ENCODE assay signal across 10 mouse cellular contexts in the genomic region with DNA sequence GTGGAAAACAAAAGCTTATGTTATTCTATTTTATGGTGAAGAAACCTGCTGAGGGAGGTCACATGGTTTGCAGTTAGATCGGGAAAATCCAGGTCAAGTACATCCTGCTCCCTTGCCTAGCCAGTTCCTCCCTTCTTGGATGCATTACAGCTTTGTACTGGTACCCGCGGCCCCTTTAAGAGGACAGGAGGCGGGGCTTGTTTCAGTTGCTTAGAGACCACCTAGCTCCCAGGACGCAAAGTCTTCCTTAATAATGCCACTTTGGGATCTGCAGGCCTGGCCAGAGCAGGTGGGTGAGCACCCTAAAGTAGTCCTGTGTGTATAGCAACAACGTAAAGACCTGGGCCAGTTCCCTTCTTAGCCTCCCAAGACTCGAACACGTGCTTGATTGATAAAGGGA. TPM values are rescaled to one million over a fixed set of nuclear protein-coding genes. Genes with fewer than 3 reads are reported as not detected.
DNase-seq lines count a peak whose midpoint lies in the region; ATAC-seq and TF ChIP-seq lines count a peak whose summit lies in the region.
"Had no signal": no experiment of that assay in that cellular context is flagged by ENCODE, and none has a peak within 500 bp of the region (broad histone marks: within the 10 kb centered on the region; RNA-seq: fewer than 3 reads in every experiment).

A gene (plus strand): TSS at position 205 of the 400 bp plus-strand sequence.

- no peak for ATAC-seq in liver, embryonic 12.5 days
- no peak; the same call in 1 of the 2 replicates for ATAC-seq in kidney, embryonic 16.5 days (ENCODE audit: low FRiP score, low TSS enrichment)
- ATAC-seq: Patski had no signal

- peak within 1 kb of the TSS; percentile 47 for H3K4me3 ChIP-seq in layer of hippocampus, adult 2 months
- no peak within 1 kb of the TSS for H3K4me3 ChIP-seq in liver, embryonic 12.5 days
- H3K4me3 ChIP-seq in kidney, embryonic 16.5 days (ENCODE audit: low read length): no peak within 1 kb of the TSS
- H3K4me3 ChIP-seq: limb, embryonic 12.5 days had no signal

- H3K9me3 ChIP-seq in liver, embryonic 12.5 days (replicated peaks): no peaks in the 10 kb centered on the region
- no peaks in the 10 kb centered on the region for H3K9me3 ChIP-seq in kidney, embryonic 16.5 days (ENCODE audit: low read length)
- H3K9me3 ChIP-seq: limb, embryonic 12.5 days had no signal

- H3K4me2 ChIP-seq in liver, embryonic 12.5 days: no peak within 1 kb of the TSS
- H3K4me2 ChIP-seq in kidney, embryonic 16.5 days (replicated peaks; ENCODE audit: low read depth, low read length): no peak within 1 kb of the TSS
- H3K4me2 ChIP-seq: limb, embryonic 12.5 days had no signal

- H3K27me3 ChIP-seq in liver, embryonic 12.5 days (replicated peaks): no peaks in the 10 kb centered on the region
- H3K27me3 ChIP-seq in kidney, embryonic 16.5 days (ENCODE audit: insufficient read depth, low read length): no peaks in the 10 kb centered on the region
- H3K27me3 ChIP-seq: limb, embryonic 12.5 days; Patski had no signal

- no peak for DNase-seq in layer of hippocampus, adult 2 months (ENCODE audit: low spot score in 2 of 2)
- no peak for DNase-seq in layer of hippocampus, adult 8-10 months (ENCODE audit: low spot score in 2 of 2)
- peak; percentile 12 for DNase-seq in embryo, embryonic 9.5 days (ENCODE audit: extremely low spot score)
- peak; percentile 40 to 47 for DNase-seq in layer of hippocampus, postnatal 10 days (ENCODE audit: low spot score in 2 of 2)
- DNase-seq in retina, embryonic 14.5 days (ENCODE audit: low spot score): peak; percentile 28
- no peak for DNase-seq in urinary bladder, postnatal 10 days (ENCODE audit: low spot score)

- no peak within 1 kb of the TSS for H3K9ac ChIP-seq in liver, embryonic 12.5 days
- no peak within 1 kb of the TSS for H3K9ac ChIP-seq in kidney, embryonic 16.5 days (replicated peaks; ENCODE audit: low read length)
- H3K9ac ChIP-seq: limb, embryonic 12.5 days had no signal

- TF ChIP-seq CTCF in layer of hippocampus, adult 2 months (conservative IDR thresholded peaks at IDR 0.05): no peak

- peaks cover 7% of the 10 kb centered on the region; the same call in 1 of the 2 replicates for H3K4me1 ChIP-seq in liver, embryonic 12.5 days
- H3K4me1 ChIP-seq in kidney, embryonic 16.5 days (ENCODE audit: insufficient read depth, low read length): no peaks in the 10 kb centered on the region
- H3K4me1 ChIP-seq: limb, embryonic 12.5 days had no signal

- WGBS in liver, embryonic 12.5 days (ENCODE audit: insufficient replicate concordance): 38% methylated on average over 8 of the region's 8 CpGs
- WGBS in kidney, embryonic 16.5 days: 23% methylated on average over 8 of the region's 8 CpGs

- H3K27ac ChIP-seq in layer of hippocampus, adult 2 months: peak within 1 kb of the TSS; percentile 6; the same call in 1 of the 2 replicates
- no peak within 1 kb of the TSS for H3K27ac ChIP-seq in liver, embryonic 12.5 days
- no peak within 1 kb of the TSS for H3K27ac ChIP-seq in kidney, embryonic 16.5 days (ENCODE audit: low read length)
- H3K27ac ChIP-seq: limb, embryonic 12.5 days had no signal

- peaks cover 47% of the 10 kb centered on the region for H3K36me3 ChIP-seq in liver, embryonic 12.5 days
- H3K36me3 ChIP-seq in kidney, embryonic 16.5 days (ENCODE audit: insufficient read depth, low read length): peaks cover 29% of the 10 kb centered on the region

RNA-seq across cellular contexts. Expression of the gene that starts here (rescaled TPM):
- 1 to 10 TPM; 3.6 to 5.2 TPM for total RNA-seq in layer of hippocampus, adult 2 months (2021)
- 1 to 10 TPM; 4.1 to 4.3 (median 4.2) TPM for total RNA-seq in layer of hippocampus, adult 8-10 months (2022)
- total RNA-seq in layer of hippocampus, postnatal 10 days (2021): 1 to 10 TPM; 5.5 to 6.9 TPM
- polyA plus RNA-seq in liver, embryonic 12.5 days (2016; fragmentation: Nextera tagmentation; extraction: Ambion mirVana): 0.28 and 0.37 TPM in 2 replicates
- polyA plus RNA-seq in kidney, embryonic 16.5 days (2015; fragmentation: Nextera tagmentation; extraction: Ambion mirVana): 0.45 and 0.73 TPM in 2 replicates

Comparison
In these comparisons a context has a peak if more than half of its experiments do, and no peak if none do; other contexts are left out.
1. DNase-seq: peak in embryo, embryonic 9.5 days (single experiment), layer of hippocampus, postnatal 10 days (2 of 2) and retina, embryonic 14.5 days (single experiment); none in layer of hippocampus, adult 2 months (0 of 2), layer of hippocampus, adult 8-10 months (0 of 2) and urinary bladder, postnatal 10 days (single experiment).